Mouse (Mus musculus) E14TG2a.4 (cell line): ENCODE results near the gene Krtap5-2.
"Not testable (repeated sequence)": the region's sequence is repeated elsewhere in the genome, so short reads cannot be mapped to it uniquely, and the experiment has no call there.

Experiments used
- H3K27me3 ChIP-seq: 2 replicates; pipeline ENCODE4 v1.6.1; 2014; ENCODE audit warnings: low read length, control low read depth; ENCODE audit not compliant: insufficient read depth
- H3K36me3 ChIP-seq: 2 replicates; pipeline ENCODE4 v1.6.1; 2014; ENCODE audit warnings: low read length, control low read depth; ENCODE audit not compliant: insufficient read depth
- H3K4me1 ChIP-seq: replicated peaks from 2 replicates; pipeline ENCODE4 v1.6.1; 2014; ENCODE audit warnings: low read depth, low read length, control low read depth
- H3K4me3 ChIP-seq: replicated peaks from 2 replicates; pipeline ENCODE4 v1.5.1; 2014; ENCODE audit warnings: mild to moderate bottlenecking, low read length
- H3K9me3 ChIP-seq: 2 replicates; pipeline ENCODE4 v1.6.1; 2014; ENCODE audit warnings: low read length, control low read depth
- CTCF ChIP-seq: conservative IDR thresholded peaks from 2 replicates; pipeline ENCODE4 v1.5.1; 2014; ENCODE audit warnings: low read length
- NANOG ChIP-seq: IDR thresholded peaks from 2 replicates; pipeline ENCODE4 v1.6.1; 2014; ENCODE audit warnings: borderline replicate concordance, low read length, mixed read lengths
- POU5F1 ChIP-seq: IDR thresholded peaks from 2 replicates; pipeline ENCODE4 v1.6.1; 2014; ENCODE audit warnings: low read length, borderline replicate concordance

The Krtap5-2 gene

DNA sequence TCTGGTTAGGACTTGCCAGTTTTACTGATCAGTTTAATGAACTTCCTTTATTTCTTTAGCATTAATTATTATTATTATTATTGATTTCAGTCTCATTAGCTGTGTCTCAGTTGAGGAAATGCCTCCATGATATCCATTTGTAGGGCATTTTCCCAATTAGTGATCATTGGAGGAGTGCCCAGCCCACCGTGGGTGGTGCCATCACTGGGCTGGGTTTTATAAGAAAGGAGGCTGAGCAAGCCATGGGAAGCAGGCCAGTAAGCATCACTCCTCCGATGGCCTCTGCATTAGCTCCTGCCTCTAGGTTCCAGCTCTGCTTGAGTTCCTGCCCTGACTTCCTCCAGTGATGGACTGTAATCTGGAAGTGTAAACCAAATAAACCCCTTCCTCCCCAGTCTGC, 12.4 kb upstream of the Krtap5-2 start:
- no peak overlapping the region for H3K4me3 ChIP-seq
- TF ChIP-seq CTCF (no peak), NANOG (no peak), POU5F1 (no peak)
- no peaks in the 10 kb centered on the region for H3K36me3 ChIP-seq
- H3K9me3 ChIP-seq, result peaks cover 4% of the 10 kb centered on the region; the same call in 1 of the 2 replicates
- H3K4me1 ChIP-seq, result no peaks in the 10 kb centered on the region
- H3K27me3 ChIP-seq, result peaks cover 17% of the 10 kb centered on the region

- no peaks in the 10 kb centered on the region for H3K36me3 ChIP-seq
These were observed 5.2 kb upstream of the Krtap5-2 start for GRCm38 (mm10) chr7:142181021-142181420.

DNA sequence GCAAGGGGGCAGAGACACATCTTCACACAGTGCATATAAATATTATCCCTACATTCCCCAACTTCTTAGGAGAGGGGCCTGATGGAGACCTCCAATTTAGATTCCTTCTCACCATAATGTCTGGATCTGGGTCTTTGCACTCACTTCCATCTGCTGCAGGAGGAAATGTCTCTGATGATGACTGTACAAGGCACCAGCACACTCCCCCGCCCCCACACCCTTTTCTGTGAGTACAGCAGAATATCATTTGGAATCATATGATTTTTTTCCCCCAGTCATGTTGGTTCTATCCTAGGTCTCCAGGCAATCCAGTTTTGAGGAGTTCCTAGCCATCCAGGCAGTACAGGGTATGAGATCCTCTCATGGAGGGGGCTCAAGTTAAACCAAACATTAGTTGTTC, 2.9 kb upstream of the Krtap5-2 start:
- no peak for TF ChIP-seq NANOG
- no peak for TF ChIP-seq POU5F1
- TF ChIP-seq CTCF, result no peak
- Histone ChIP-seq H3K4me1 (no peaks in the 10 kb centered on the region), H3K27me3 (0 out of 2 replicates have a peak, but pooled peaks cover 2% of the 10 kb centered on the region), H3K36me3 (no peaks in the 10 kb centered on the region), H3K9me3 (peaks cover 19% of the 10 kb centered on the region), H3K4me3 (no peak overlapping the region)

More at GRCm38 (mm10) chr7:142181021-142181420, 5.2 kb upstream of the Krtap5-2 start:
- Histone ChIP-seq H3K4me3 (no peak overlapping the region), H3K9me3 (peaks cover 23% of the 10 kb centered on the region), H3K4me1 (no peaks in the 10 kb centered on the region), H3K27me3 (0 out of 2 replicates have a peak, but pooled peaks cover 2% of the 10 kb centered on the region)
- TF ChIP-seq NANOG (no peak), POU5F1 (no peak), CTCF (no peak)

- TF ChIP-seq CTCF, result peak; percentile 90
- no peak for TF ChIP-seq NANOG
- no peak for TF ChIP-seq POU5F1
- Histone ChIP-seq H3K4me3 (no peak overlapping the region), H3K27me3 (peaks cover 4% of the 10 kb centered on the region; the same call in 1 of the 2 replicates), H3K4me1 (no peaks in the 10 kb centered on the region; the same call in 1 of the 2 replicates), H3K9me3 (no peaks in the 10 kb centered on the region), H3K36me3 (no peaks in the 10 kb centered on the region)
These were observed 6.0 kb downstream of the Krtap5-2 start for GRCm38 (mm10) chr7:142169836-142170235.

DNA sequence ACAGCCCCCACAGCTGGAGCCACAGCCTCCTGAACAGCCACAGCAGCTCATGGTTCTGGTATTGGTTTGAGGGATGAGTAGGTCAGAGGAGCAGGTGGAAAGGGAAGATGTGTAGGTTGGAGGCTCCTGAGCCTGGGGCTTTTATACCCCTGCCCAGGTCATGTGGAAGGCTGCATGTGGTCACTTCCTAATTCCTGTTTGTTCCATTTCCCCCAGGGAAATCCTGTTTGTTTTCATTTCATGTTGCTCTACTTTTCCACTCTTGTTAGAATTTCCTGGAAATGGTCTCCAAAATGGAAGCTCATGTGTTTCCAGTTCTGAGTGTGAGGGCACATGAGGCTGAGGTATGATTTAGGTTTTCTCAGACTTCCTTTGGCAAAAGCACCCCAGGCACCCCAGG, 10.2 kb downstream of the Krtap5-2 start, which contains the start of gene Gm4553:
Gene Gm4553 (minus strand): TSS at position 101 of the 400 bp plus-strand sequence.
- H3K36me3 ChIP-seq, H3K4me1 ChIP-seq, H3K4me3 ChIP-seq, H3K27me3 ChIP-seq, H3K9me3 ChIP-seq: not testable (repeated sequence)

- H3K9me3 ChIP-seq, result no peaks in the 10 kb centered on the region
- no peaks in the 10 kb centered on the region for H3K4me1 ChIP-seq
- no peaks in the 10 kb centered on the region for H3K27me3 ChIP-seq
- TF ChIP-seq POU5F1, result no peak
- no peak for TF ChIP-seq CTCF
- TF ChIP-seq NANOG, result no peak
- no peaks in the 10 kb centered on the region for H3K36me3 ChIP-seq
- H3K4me3 ChIP-seq, result no peak overlapping the region
These were observed 16.4 kb downstream of the Krtap5-2 start for GRCm38 (mm10) chr7:142159366-142159765.

GRCm38 (mm10) chr7:142157013-142157412, 18.8 kb downstream of the Krtap5-2 start, which contains the start of gene Gm29735:
Gene Gm29735 (minus strand): TSS chr7:142157113.
- not testable (repeated sequence) for H3K36me3 ChIP-seq, H3K4me3 ChIP-seq

DNA sequence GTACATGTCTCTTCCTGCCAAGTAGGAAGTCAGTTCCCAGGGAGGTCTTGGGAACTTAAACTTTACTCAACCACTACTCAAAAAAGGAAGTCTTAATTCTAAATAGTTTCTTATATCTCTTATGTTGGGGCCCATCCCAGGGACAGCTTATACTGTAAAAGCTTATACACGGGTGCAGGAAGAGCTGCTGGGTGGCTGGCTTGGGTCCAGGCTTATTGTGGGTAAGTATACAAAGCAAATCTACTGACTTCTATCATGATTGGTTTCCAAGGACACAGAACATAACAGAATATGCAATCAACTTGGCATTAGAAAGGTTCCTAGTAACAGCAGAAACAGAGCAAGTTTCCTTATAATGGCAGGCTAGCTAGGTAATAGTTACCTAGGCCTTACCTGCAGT, 20.5 kb downstream of the Krtap5-2 start:
- Histone ChIP-seq H3K4me1 (no peaks in the 10 kb centered on the region), H3K4me3 (no peak overlapping the region), H3K36me3 (no peaks in the 10 kb centered on the region), H3K27me3 (0 out of 2 replicates have a peak, but pooled peaks cover 5% of the 10 kb centered on the region), H3K9me3 (no peaks in the 10 kb centered on the region)
- TF ChIP-seq POU5F1 (no peak), CTCF (no peak), NANOG (no peak)

More at GRCm38 (mm10) chr7:142157013-142157412, 18.8 kb downstream of the Krtap5-2 start, which contains the start of gene Gm29735:
- not testable (repeated sequence) for H3K9me3 ChIP-seq, H3K4me1 ChIP-seq, H3K27me3 ChIP-seq

DNA sequence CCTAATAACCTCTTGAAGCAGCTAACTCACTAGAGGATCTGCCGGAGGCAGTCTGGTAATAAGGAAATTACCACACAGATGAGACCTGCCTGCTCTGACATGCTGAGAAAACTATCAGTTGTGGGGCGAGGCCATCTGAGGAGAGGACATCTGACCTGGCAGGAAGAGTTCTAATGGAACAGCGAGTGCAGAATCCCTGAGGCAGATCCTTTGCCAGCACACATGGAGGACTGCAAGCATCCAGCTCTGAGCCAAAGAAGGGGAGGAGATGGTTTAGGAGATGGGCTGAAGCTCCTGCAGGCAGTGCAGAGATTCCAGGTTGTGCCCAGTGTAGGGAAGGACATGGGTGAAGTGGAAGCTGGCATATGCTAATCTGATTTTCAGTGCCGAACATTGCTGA, 23.6 kb downstream of the Krtap5-2 start:
- no peaks in the 10 kb centered on the region for H3K9me3 ChIP-seq
- 0 out of 2 replicates have a peak, but pooled peaks cover 5% of the 10 kb centered on the region for H3K27me3 ChIP-seq
- no peaks in the 10 kb centered on the region for H3K36me3 ChIP-seq
- H3K4me1 ChIP-seq, result no peaks in the 10 kb centered on the region
- no peak overlapping the region for H3K4me3 ChIP-seq
- TF ChIP-seq NANOG (no peak), CTCF (no peak), POU5F1 (no peak)
